Mouse (Mus musculus) cerebellum, postnatal 10 days (tissue): ENCODE measurements around the gene Acadsb.

ENCODE experiments used
- DNase-seq, 2 experiments: peaks; one replicate each; pipeline ENCODE4 v3.0.0; 2021; ENCODE audit warnings: mixed read lengths in 2 of 2

Acadsb gene

DNA sequence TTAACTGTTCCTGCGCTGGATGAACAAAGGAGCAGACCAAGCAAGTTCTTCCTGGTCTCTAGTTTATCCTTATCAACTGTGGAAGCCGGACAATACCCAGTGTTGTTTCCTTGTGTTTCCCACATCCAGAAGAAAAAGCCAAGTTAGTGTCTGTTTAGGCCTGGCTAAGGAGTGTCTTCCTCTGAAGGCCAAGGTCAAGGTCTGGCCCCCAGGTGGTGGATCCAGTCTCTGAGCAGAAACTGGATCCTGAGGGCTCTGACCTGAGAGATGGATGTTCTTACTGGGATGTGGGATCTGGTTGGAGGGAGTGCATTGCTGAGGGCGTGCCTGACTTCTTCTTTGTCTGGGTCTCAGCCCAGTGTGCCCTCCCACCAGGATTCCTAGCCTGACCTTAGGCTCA lies 55.3 kb downstream of the Acadsb start:
- DNase-seq, result no peak

- DNase-seq, result no peak
Observed at GRCm38 (mm10) chr7:131467312-131467711, 56.9 kb downstream of the Acadsb start.

- peak in 1 of 2 experiments; percentile 10 for DNase-seq
Observed at GRCm38 (mm10) chr7:131469506-131469905, 59.1 kb downstream of the Acadsb start.

- DNase-seq, result no peak
Observed at GRCm38 (mm10) chr7:131471551-131471950, 61.1 kb downstream of the Acadsb start.

- no peak for DNase-seq
Observed at GRCm38 (mm10) chr7:131477140-131477539, 66.7 kb downstream of the Acadsb start.

DNA sequence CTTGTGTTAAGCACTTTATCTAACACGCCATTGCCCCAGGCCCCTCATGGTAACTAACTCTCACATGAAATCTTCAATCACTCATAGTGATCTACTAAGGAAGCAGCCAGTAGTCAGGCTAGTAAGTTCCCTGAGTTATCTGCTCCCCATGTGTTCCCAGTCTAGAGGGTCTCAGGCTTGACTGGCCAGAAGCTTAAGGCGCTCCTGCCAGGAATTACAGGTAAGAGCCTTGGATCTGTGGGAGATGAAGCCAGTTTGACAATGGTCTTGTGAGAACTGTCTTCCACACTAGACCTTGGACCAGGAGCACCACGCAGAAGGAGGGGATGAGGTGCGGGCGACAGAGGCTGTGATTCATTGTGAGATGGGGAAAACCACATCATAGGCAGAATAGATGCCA lies 68.0 kb downstream of the Acadsb start:
- DNase-seq, result no peak
